Mouse (Mus musculus): ENCODE data around the gene Usp19. TPM values are rescaled to one million over a fixed set of nuclear protein-coding genes. Genes with fewer than 3 reads are reported as not detected.

The Usp19 gene
- polyA plus RNA-seq, 1 experiment: 70.8 TPM

DNA sequence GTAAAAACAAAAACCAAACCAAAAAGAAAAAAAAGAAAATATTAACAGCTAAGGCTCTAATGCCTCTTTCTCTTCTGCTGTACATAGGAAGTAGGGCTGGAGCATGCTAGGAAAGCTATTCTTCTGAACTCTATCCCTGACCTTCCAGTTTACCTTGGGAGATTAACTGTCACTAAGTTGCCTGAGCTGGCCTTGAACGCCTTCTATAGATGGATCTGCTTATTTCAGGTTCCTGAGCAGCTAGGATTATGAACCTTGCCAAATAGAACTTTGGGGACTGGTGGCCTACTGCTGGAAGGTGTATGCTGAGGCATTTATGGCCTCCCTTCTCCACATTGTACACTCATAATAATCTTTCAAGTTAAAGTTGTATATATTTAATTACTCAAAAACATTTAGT, 40.6 kb downstream of the Usp19 start:
- H3K36me3 ChIP-seq (ENCODE audit: control insufficient read depth, insufficient read depth): peaks cover 73% of the 10 kb centered on the region
- TF ChIP-seq USF1 (IDR thresholded peaks at IDR 0.05; ENCODE audit: low read depth) (no peak), CTCF (IDR thresholded peaks at IDR 0.05; ENCODE audit: control insufficient read depth, insufficient read depth, insufficient read length) (no peak)

DNA sequence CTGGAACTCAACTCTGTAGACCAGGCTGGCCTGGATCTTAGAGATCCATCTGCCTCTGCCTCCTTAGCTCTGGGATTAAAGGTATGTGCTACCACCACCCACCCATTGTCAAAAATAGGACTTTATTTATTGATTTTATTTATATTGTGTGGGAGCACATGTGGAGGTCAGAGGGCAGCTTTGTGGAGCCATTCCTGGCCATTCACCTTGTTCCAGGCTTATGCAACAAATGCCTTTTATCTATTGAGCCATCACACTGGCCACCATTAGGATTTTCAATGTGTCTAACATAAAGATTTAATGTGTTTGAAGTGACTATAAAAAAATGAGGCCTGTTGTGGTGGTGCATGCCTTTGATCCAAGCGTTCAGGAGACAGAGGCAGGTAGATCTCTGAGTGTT, 41.1 kb downstream of the Usp19 start:
- H3ac ChIP-seq (ENCODE audit: control insufficient read depth, insufficient read length, low read depth): no peak overlapping the region
- peaks cover 73% of the 10 kb centered on the region for H3K79me2 ChIP-seq (ENCODE audit: control insufficient read depth, insufficient read depth)
- peaks cover 45% of the 10 kb centered on the region for H3K79me3 ChIP-seq (ENCODE audit: low read depth)
- H3K27me3 ChIP-seq (ENCODE audit: control insufficient read depth, insufficient read depth, insufficient read length): no peaks in the 10 kb centered on the region
- no peak for TF ChIP-seq USF1 (IDR thresholded peaks at IDR 0.05; ENCODE audit: low read depth)
- TF ChIP-seq MAX (IDR thresholded peaks at IDR 0.05): no peak
- TF ChIP-seq FOSL1 (IDR thresholded peaks at IDR 0.05; ENCODE audit: insufficient read depth, low read length, poor library complexity, severe bottlenecking): no peak
- no peak for TF ChIP-seq MYOD1 (IDR thresholded peaks at IDR 0.05; ENCODE audit: control insufficient read depth, insufficient read length, low read depth)
- no peak for TF ChIP-seq CTCF (IDR thresholded peaks at IDR 0.05; ENCODE audit: control insufficient read depth, insufficient read depth, insufficient read length)
- TF ChIP-seq CEBPB (IDR thresholded peaks at IDR 0.05; ENCODE audit: low read depth): no peak
- no peak for TF ChIP-seq MYOG (IDR thresholded peaks at IDR 0.05; ENCODE audit: control insufficient read depth, extremely low read depth, insufficient read length)
- H3K36me3 ChIP-seq (ENCODE audit: control insufficient read depth, insufficient read depth): peaks cover 76% of the 10 kb centered on the region
- no peak overlapping the region for H3K4me3 ChIP-seq (ENCODE audit: insufficient read depth, poor library complexity, severe bottlenecking)

More for the DNA sequence above, 40.6 kb downstream of the Usp19 start:
- peaks cover 51% of the 10 kb centered on the region for H3K79me3 ChIP-seq (ENCODE audit: low read depth)
- no peaks in the 10 kb centered on the region for H3K27me3 ChIP-seq (ENCODE audit: control insufficient read depth, insufficient read depth, insufficient read length)
- H3K4me3 ChIP-seq (ENCODE audit: insufficient read depth, poor library complexity, severe bottlenecking): no peak overlapping the region
- H3K79me2 ChIP-seq (ENCODE audit: control insufficient read depth, insufficient read depth): peaks cover 73% of the 10 kb centered on the region
- no peak overlapping the region for H3ac ChIP-seq (ENCODE audit: control insufficient read depth, insufficient read length, low read depth)

DNA sequence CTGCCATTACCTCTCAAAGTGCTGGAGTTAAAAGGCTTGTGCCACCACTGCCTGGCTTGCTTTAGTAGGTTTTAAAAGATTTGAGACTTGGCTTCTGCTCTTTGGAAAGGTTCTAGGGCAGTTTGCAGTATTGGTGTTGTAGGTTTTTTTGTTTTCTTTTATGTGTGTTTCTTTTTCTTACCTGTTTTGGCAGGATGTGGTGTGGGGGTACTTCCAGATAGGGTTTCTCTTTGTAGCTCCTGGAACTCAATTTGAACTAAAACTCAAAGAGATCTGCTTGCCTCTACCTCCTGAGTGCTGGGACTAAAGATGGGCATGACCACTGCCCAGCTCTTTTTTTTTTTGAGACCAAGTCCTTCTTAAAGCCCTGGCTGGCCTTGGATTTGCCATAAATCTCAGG, 50.4 kb downstream of the Usp19 start:
- no peaks in the 10 kb centered on the region for H3K27me3 ChIP-seq (ENCODE audit: control insufficient read depth, insufficient read depth, insufficient read length)
- peaks cover 49% of the 10 kb centered on the region for H3K79me2 ChIP-seq (ENCODE audit: control insufficient read depth, insufficient read depth)
- TF ChIP-seq USF1 (IDR thresholded peaks at IDR 0.05; ENCODE audit: low read depth) (no peak), MYOD1 (IDR thresholded peaks at IDR 0.05; ENCODE audit: control insufficient read depth, insufficient read length, low read depth) (no peak), MYOG (IDR thresholded peaks at IDR 0.05; ENCODE audit: control insufficient read depth, extremely low read depth, insufficient read length) (no peak), FOSL1 (IDR thresholded peaks at IDR 0.05; ENCODE audit: insufficient read depth, low read length, poor library complexity, severe bottlenecking) (no peak), CEBPB (IDR thresholded peaks at IDR 0.05; ENCODE audit: low read depth) (no peak), CTCF (IDR thresholded peaks at IDR 0.05; ENCODE audit: control insufficient read depth, insufficient read depth, insufficient read length) (no peak), MAX (IDR thresholded peaks at IDR 0.05) (no peak)
- H3K4me3 ChIP-seq (ENCODE audit: insufficient read depth, poor library complexity, severe bottlenecking): no peak overlapping the region
- H3K79me3 ChIP-seq (ENCODE audit: low read depth): peaks cover 21% of the 10 kb centered on the region
- H3K36me3 ChIP-seq (ENCODE audit: control insufficient read depth, insufficient read depth): peaks cover 96% of the 10 kb centered on the region
- H3ac ChIP-seq (ENCODE audit: control insufficient read depth, insufficient read length, low read depth): no peak overlapping the region

DNA sequence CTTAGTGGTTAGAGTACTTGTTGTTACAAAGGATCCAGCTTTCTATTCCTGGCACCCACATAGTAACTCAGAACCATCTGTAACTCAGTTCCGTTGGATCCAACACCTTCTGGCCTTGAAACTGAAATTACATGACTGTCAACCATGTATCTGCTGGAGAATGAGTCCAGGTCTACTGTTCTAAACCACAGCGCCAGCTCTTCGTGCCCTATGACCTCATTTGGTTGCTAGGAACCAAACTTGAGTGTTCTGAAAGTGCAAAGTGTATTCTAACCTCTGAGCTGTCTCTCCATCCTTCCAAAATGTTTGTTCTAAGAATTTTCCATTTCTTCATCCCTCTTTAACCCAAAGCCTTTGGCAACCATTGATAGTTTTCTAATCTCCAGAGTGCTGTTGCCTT, 55.6 kb downstream of the Usp19 start:
- TF ChIP-seq MYOG (IDR thresholded peaks at IDR 0.05; ENCODE audit: control insufficient read depth, extremely low read depth, insufficient read length): no peak
- TF ChIP-seq FOSL1 (IDR thresholded peaks at IDR 0.05; ENCODE audit: insufficient read depth, low read length, poor library complexity, severe bottlenecking): no peak
- TF ChIP-seq CTCF (IDR thresholded peaks at IDR 0.05; ENCODE audit: control insufficient read depth, insufficient read depth, insufficient read length): no peak
- no peak for TF ChIP-seq MAX (IDR thresholded peaks at IDR 0.05)
- no peak for TF ChIP-seq CEBPB (IDR thresholded peaks at IDR 0.05; ENCODE audit: low read depth)
- Histone ChIP-seq H3ac (ENCODE audit: control insufficient read depth, insufficient read length, low read depth) (no peak overlapping the region), H3K36me3 (ENCODE audit: control insufficient read depth, insufficient read depth) (peaks cover 94% of the 10 kb centered on the region), H3K4me3 (ENCODE audit: insufficient read depth, poor library complexity, severe bottlenecking) (no peak overlapping the region), H3K79me2 (ENCODE audit: control insufficient read depth, insufficient read depth) (peaks cover 29% of the 10 kb centered on the region), H3K27me3 (ENCODE audit: control insufficient read depth, insufficient read depth, insufficient read length) (no peaks in the 10 kb centered on the region), H3K79me3 (ENCODE audit: low read depth) (peaks cover 23% of the 10 kb centered on the region)

DNA sequence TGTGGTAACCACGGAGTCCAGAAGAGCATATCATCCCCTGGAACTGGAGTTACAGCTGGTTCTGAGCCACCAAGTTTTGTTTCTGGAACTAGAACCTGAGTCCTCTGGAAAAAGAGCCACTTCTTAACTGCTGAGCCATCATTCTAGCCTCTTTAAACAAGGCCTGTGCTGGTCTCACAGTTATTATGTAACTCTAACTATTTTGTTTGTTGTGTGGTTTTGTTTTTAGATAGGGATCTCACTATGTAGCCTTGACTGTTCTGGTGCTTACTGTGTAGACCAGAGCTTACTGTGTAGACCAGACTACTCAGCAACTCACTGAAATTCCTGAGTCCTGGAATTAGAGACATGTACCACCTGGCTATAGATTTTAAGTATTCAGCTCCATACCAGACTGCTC, 56.5 kb downstream of the Usp19 start:
- Histone ChIP-seq H3K4me3 (ENCODE audit: insufficient read depth, poor library complexity, severe bottlenecking) (no peak overlapping the region), H3K27me3 (ENCODE audit: control insufficient read depth, insufficient read depth, insufficient read length) (no peaks in the 10 kb centered on the region), H3K36me3 (ENCODE audit: control insufficient read depth, insufficient read depth) (peaks cover 91% of the 10 kb centered on the region), H3K79me2 (ENCODE audit: control insufficient read depth, insufficient read depth) (peaks cover 34% of the 10 kb centered on the region), H3ac (ENCODE audit: control insufficient read depth, insufficient read length, low read depth) (no peak overlapping the region), H3K79me3 (ENCODE audit: low read depth) (peaks cover 30% of the 10 kb centered on the region)
- no peak for TF ChIP-seq FOSL1 (IDR thresholded peaks at IDR 0.05; ENCODE audit: insufficient read depth, low read length, poor library complexity, severe bottlenecking)
- TF ChIP-seq MYOD1 (IDR thresholded peaks at IDR 0.05; ENCODE audit: control insufficient read depth, insufficient read length, low read depth): no peak
- TF ChIP-seq USF1 (IDR thresholded peaks at IDR 0.05; ENCODE audit: low read depth): no peak
- TF ChIP-seq CEBPB (IDR thresholded peaks at IDR 0.05; ENCODE audit: low read depth): no peak
- TF ChIP-seq MAX (IDR thresholded peaks at IDR 0.05): no peak
- no peak for TF ChIP-seq CTCF (IDR thresholded peaks at IDR 0.05; ENCODE audit: control insufficient read depth, insufficient read depth, insufficient read length)
- no peak for TF ChIP-seq MYOG (IDR thresholded peaks at IDR 0.05; ENCODE audit: control insufficient read depth, extremely low read depth, insufficient read length)

Other genes starting within 250 kb of the Usp19 start
- 42.3 TPM for gene Dag1, start 226.6 kb upstream of the Usp19 start, polyA plus RNA-seq (2012; fragmentation: generic; extraction: Trizol)
- gene Nicn1, start 200.2 kb upstream of the Usp19 start, polyA plus RNA-seq (2012; fragmentation: generic; extraction: Trizol): 24.6 TPM
- 0.71 TPM for gene Amt, start 193.7 kb upstream of the Usp19 start, polyA plus RNA-seq (2012; fragmentation: generic; extraction: Trizol)
- 300 TPM for gene Rhoa, start 184.5 kb upstream of the Usp19 start, polyA plus RNA-seq (2012; fragmentation: generic; extraction: Trizol)
- 13.7 TPM for gene Tcta, start 184.4 kb upstream of the Usp19 start, polyA plus RNA-seq (2012; fragmentation: generic; extraction: Trizol)
- 667 TPM for gene Gpx1, start 151.7 kb upstream of the Usp19 start, polyA plus RNA-seq (2012; fragmentation: generic; extraction: Trizol)
- 82.3 TPM for gene Usp4, start 142.7 kb upstream of the Usp19 start, polyA plus RNA-seq (2012; fragmentation: generic; extraction: Trizol)
- gene 1700102P08Rik, start 97.8 kb upstream of the Usp19 start, polyA plus RNA-seq (2012; fragmentation: generic; extraction: Trizol): 0.16 TPM
- gene Ccdc36, start 62.1 kb upstream of the Usp19 start, polyA plus RNA-seq (2012; fragmentation: generic; extraction: Trizol): not detected
- not detected for gene BC048562, start 54.1 kb upstream of the Usp19 start, polyA plus RNA-seq (2012; fragmentation: generic; extraction: Trizol)
- 35.2 TPM for gene Ccdc71, start 30.1 kb upstream of the Usp19 start, polyA plus RNA-seq (2012; fragmentation: generic; extraction: Trizol)
- 1.4 TPM for gene Klhdc8b, start 29.0 kb upstream of the Usp19 start, polyA plus RNA-seq (2012; fragmentation: generic; extraction: Trizol)
- 36.3 TPM for gene Lamb2, start 10.9 kb upstream of the Usp19 start, polyA plus RNA-seq (2012; fragmentation: generic; extraction: Trizol)
- gene Qars, start 17.1 kb downstream of the Usp19 start, polyA plus RNA-seq (2012; fragmentation: generic; extraction: Trizol): 203 TPM
- gene Qrich1, start 26.2 kb downstream of the Usp19 start, polyA plus RNA-seq (2012; fragmentation: generic; extraction: Trizol): 58.2 TPM
- 332 TPM for gene Impdh2, start 69.7 kb downstream of the Usp19 start, polyA plus RNA-seq (2012; fragmentation: generic; extraction: Trizol)
- gene Ndufaf3, start 76.8 kb downstream of the Usp19 start, polyA plus RNA-seq (2012; fragmentation: generic; extraction: Trizol): 6.8 TPM
- gene Dalrd3, start 79.3 kb downstream of the Usp19 start, polyA plus RNA-seq (2012; fragmentation: generic; extraction: Trizol): 56.1 TPM
- 52.9 TPM for gene Wdr6, start 88.1 kb downstream of the Usp19 start, polyA plus RNA-seq (2012; fragmentation: generic; extraction: Trizol)
- 1.3 TPM for gene P4htm, start 107.1 kb downstream of the Usp19 start, polyA plus RNA-seq (2012; fragmentation: generic; extraction: Trizol)
- 30.5 TPM for gene Arih2, start 158.8 kb downstream of the Usp19 start, polyA plus RNA-seq (2012; fragmentation: generic; extraction: Trizol)
- 20.6 TPM for gene Slc25a20, start 171.5 kb downstream of the Usp19 start, polyA plus RNA-seq (2012; fragmentation: generic; extraction: Trizol)
- gene Prkar2a, start 198.7 kb downstream of the Usp19 start, polyA plus RNA-seq (2012; fragmentation: generic; extraction: Trizol): 19.4 TPM

All from C2C12 (cell line).